Mouse (Mus musculus): ENCODE data around the gene Srp14. TPM values are rescaled to one million over a fixed set of nuclear protein-coding genes. Genes with fewer than 3 reads are reported as not detected.

Srp14 gene
- polyA plus RNA-seq, 1 experiment from 2014 or later: 175 TPM

DNA sequence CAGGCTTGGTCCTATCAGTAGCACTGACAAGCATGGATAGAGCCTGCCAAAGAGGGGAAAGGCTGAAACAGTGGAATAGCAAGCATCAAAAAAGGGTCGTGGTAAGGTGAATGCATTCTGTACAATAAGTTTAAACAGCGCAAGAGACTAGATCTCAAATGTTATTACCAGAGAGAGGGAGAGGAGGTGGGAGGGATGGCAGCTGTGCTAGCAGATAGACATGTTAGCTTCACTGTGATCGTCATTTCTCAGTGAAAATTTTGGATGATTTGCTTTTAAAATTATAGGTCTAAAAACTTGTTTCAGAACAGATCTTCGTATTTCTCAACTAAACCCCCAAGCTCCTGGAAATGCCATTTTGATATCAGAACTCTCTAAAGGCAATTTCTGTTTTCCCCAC, 36.8 kb downstream of the Srp14 start:
- 91% methylated on average over 4 of the region's 4 CpGs for WGBS
- Histone ChIP-seq H3K9me3 (ENCODE audit: control insufficient read depth, low read length) (no peaks in the 10 kb centered on the region), H3K4me2 (replicated peaks; ENCODE audit: low read depth) (no peak overlapping the region), H3K36me3 (ENCODE audit: control insufficient read depth, insufficient read depth, low read length) (0 out of 2 replicates have a peak, but pooled peaks cover 5% of the 10 kb centered on the region), H3K4me1 (replicated peaks; ENCODE audit: control insufficient read depth, insufficient read depth) (no peaks in the 10 kb centered on the region), H3K4me3 (ENCODE audit: low read depth, low read length) (no peak overlapping the region), H3K27ac (replicated peaks) (no peak overlapping the region), H3K27me3 (ENCODE audit: control insufficient read depth, insufficient read depth, low read length) (no peaks in the 10 kb centered on the region), H3K9ac (ENCODE audit: low read length) (no peak overlapping the region)
- TF ChIP-seq CTCF (IDR thresholded peaks at IDR 0.05; ENCODE audit: low read depth): no peak
- TF ChIP-seq EP300 (optimal IDR thresholded peaks at IDR 0.05): no peak
- ATAC-seq (ENCODE audit: low FRiP score, low TSS enrichment) (no peak), DNase-seq (ENCODE audit: low spot score) (no peak)

DNA sequence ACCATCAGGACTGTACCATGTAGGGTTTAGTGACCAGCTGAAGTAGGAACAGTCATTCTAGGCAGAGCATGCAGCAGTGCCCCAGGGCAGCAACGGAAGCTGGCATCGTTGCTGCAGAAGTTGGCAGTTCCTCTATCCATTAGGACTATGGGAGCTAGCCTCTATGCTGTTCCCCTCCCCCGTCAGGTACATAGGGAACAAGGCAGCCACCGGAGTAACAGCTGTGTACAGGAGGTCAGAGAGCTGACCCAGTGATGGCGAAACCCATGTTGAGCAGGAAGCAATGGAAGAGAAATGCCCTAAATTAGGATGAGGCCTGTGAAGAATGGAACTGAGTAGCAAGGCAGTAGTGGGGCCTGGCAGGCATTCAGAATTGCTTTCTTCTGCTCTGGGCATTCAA, 37.3 kb downstream of the Srp14 start:
- no peak for TF ChIP-seq EP300 (optimal IDR thresholded peaks at IDR 0.05)
- DNase-seq (ENCODE audit: low spot score) (no peak), ATAC-seq (ENCODE audit: low FRiP score, low TSS enrichment) (no peak)
- Histone ChIP-seq H3K4me2 (replicated peaks; ENCODE audit: low read depth) (no peak overlapping the region), H3K4me1 (replicated peaks; ENCODE audit: control insufficient read depth, insufficient read depth) (no peaks in the 10 kb centered on the region), H3K27ac (replicated peaks) (no peak overlapping the region), H3K9me3 (ENCODE audit: control insufficient read depth, low read length) (no peaks in the 10 kb centered on the region), H3K36me3 (ENCODE audit: control insufficient read depth, insufficient read depth, low read length) (0 out of 2 replicates have a peak, but pooled peaks cover 5% of the 10 kb centered on the region), H3K4me3 (ENCODE audit: low read depth, low read length) (no peak overlapping the region), H3K9ac (ENCODE audit: low read length) (no peak overlapping the region), H3K27me3 (ENCODE audit: control insufficient read depth, insufficient read depth, low read length) (no peaks in the 10 kb centered on the region)
- 74% methylated on average over 5 of the region's 5 CpGs for WGBS

DNA sequence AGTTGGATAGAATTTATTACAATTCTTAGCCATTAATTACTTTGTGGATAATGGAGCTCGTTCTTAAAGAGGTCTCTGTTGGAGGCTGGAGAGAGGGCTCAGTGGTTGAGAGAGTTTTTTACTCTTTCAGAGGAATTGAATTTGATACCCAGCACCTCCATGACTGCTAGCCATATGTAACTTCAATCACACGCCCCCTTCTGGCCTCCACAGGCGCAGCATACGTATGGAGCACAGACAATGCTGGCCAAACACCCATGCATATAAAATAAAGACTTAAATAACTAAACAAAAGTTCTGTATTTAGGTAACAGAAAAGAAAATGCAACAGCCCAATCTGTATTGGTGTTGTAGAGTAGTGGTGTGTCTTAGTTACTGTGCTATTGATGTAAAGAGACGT, 47.9 kb downstream of the Srp14 start:
- H3K27ac ChIP-seq (replicated peaks): no peak overlapping the region
- peaks cover 18% of the 10 kb centered on the region for H3K36me3 ChIP-seq (ENCODE audit: control insufficient read depth, insufficient read depth, low read length)
- WGBS: 69% methylated on average over 5 of the region's 5 CpGs
- H3K4me2 ChIP-seq (replicated peaks; ENCODE audit: low read depth): no peak overlapping the region
- TF ChIP-seq CTCF (IDR thresholded peaks at IDR 0.05; ENCODE audit: low read depth): peak; percentile 74
- no peak for TF ChIP-seq EP300 (optimal IDR thresholded peaks at IDR 0.05)
- H3K27me3 ChIP-seq (ENCODE audit: control insufficient read depth, insufficient read depth, low read length): no peaks in the 10 kb centered on the region
- ATAC-seq (ENCODE audit: low FRiP score, low TSS enrichment) (no peak), DNase-seq (ENCODE audit: low spot score) (peak; percentile 56)
- no peaks in the 10 kb centered on the region for H3K4me1 ChIP-seq (replicated peaks; ENCODE audit: control insufficient read depth, insufficient read depth)
- no peak overlapping the region for H3K9ac ChIP-seq (ENCODE audit: low read length)
- no peak overlapping the region for H3K4me3 ChIP-seq (ENCODE audit: low read depth, low read length)
- no peaks in the 10 kb centered on the region for H3K9me3 ChIP-seq (ENCODE audit: control insufficient read depth, low read length)

DNA sequence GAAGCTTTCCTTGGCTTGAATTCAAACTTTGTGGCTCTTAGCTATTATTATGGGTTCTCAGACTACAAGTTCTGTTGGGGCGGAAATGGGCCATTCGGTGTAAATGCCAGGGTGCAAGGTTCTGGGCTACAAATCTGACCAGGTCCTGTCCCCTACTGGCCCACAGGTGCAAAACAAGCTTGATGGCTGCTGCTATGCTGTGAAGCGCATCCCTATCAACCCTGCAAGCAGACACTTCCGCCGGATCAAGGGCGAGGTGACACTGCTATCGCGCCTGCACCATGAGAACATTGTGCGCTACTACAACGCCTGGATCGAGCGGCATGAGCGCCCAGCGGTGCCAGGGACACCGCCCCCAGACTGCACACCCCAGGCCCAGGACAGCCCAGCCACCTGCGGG, 48.9 kb downstream of the Srp14 start:
- TF ChIP-seq CTCF (IDR thresholded peaks at IDR 0.05; ENCODE audit: low read depth) (0 out of 2 replicates have a peak, but pooled peaks have one; percentile 7), EP300 (optimal IDR thresholded peaks at IDR 0.05) (no peak)
- H3K36me3 ChIP-seq (ENCODE audit: control insufficient read depth, insufficient read depth, low read length): peaks cover 14% of the 10 kb centered on the region
- no peaks in the 10 kb centered on the region for H3K9me3 ChIP-seq (ENCODE audit: control insufficient read depth, low read length)
- no peak overlapping the region for H3K4me3 ChIP-seq (ENCODE audit: low read depth, low read length)
- ATAC-seq (ENCODE audit: low FRiP score, low TSS enrichment): no peak
- H3K27me3 ChIP-seq (ENCODE audit: control insufficient read depth, insufficient read depth, low read length): no peaks in the 10 kb centered on the region
- no peak overlapping the region for H3K4me2 ChIP-seq (replicated peaks; ENCODE audit: low read depth)
- no peak overlapping the region for H3K27ac ChIP-seq (replicated peaks)
- H3K4me1 ChIP-seq (replicated peaks; ENCODE audit: control insufficient read depth, insufficient read depth): no peaks in the 10 kb centered on the region
- DNase-seq (ENCODE audit: low spot score): no peak
- WGBS: 81% methylated on average over 16 of the region's 16 CpGs
- H3K9ac ChIP-seq (ENCODE audit: low read length): no peak overlapping the region

DNA sequence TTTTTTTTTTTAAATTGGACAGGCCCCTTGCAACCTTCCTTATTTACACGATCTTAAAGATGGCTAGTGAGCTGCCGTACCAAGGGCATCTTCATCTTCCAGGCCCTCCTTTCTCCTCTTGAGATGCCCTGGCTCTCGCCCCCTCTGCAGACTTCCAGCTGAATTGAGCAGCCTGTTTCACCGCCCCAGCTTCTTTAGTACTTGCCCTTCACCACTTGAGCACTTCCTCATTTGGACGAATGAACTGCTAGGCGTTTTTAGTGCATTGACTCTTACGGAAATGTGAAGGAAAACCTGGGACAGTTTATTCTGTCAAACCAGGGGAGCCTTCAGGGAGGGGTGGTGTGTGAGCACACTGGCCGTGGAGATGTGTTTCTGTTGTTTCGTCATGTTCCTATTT, 50.2 kb downstream of the Srp14 start:
- DNase-seq (ENCODE audit: low spot score) (no peak), ATAC-seq (ENCODE audit: low FRiP score, low TSS enrichment) (no peak)
- WGBS: 77% methylated on average over 9 of the region's 9 CpGs
- Histone ChIP-seq H3K4me3 (ENCODE audit: low read depth, low read length) (no peak overlapping the region), H3K27me3 (ENCODE audit: control insufficient read depth, insufficient read depth, low read length) (no peaks in the 10 kb centered on the region), H3K36me3 (ENCODE audit: control insufficient read depth, insufficient read depth, low read length) (peaks cover 17% of the 10 kb centered on the region), H3K4me2 (replicated peaks; ENCODE audit: low read depth) (no peak overlapping the region), H3K9me3 (ENCODE audit: control insufficient read depth, low read length) (no peaks in the 10 kb centered on the region), H3K9ac (ENCODE audit: low read length) (no peak overlapping the region), H3K27ac (replicated peaks) (no peak overlapping the region), H3K4me1 (replicated peaks; ENCODE audit: control insufficient read depth, insufficient read depth) (no peaks in the 10 kb centered on the region)
- TF ChIP-seq EP300 (optimal IDR thresholded peaks at IDR 0.05): no peak

DNA sequence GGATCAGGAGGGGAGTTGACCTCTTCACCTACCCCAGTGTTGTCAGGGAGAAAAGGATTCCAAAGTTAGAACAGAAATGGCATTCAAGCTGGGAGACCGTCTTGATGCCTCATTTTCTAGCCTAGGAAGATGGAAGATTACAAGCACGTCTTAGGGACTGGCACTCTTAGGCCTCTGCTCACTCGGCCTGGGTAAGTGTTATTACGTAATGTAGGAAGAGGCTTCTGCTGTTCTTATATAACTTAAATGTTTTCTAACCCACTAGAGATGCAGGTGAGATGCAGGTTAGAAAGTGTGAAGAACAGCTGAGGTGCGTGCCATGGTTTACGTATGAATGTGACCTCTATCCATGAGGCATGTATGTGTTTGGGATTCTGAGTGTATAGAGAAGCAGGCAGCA, 51.2 kb downstream of the Srp14 start:
- Histone ChIP-seq H3K9ac (ENCODE audit: low read length) (no peak overlapping the region), H3K4me2 (replicated peaks; ENCODE audit: low read depth) (no peak overlapping the region), H3K27me3 (ENCODE audit: control insufficient read depth, insufficient read depth, low read length) (no peaks in the 10 kb centered on the region), H3K4me1 (replicated peaks; ENCODE audit: control insufficient read depth, insufficient read depth) (no peaks in the 10 kb centered on the region), H3K36me3 (ENCODE audit: control insufficient read depth, insufficient read depth, low read length) (peaks cover 17% of the 10 kb centered on the region), H3K9me3 (ENCODE audit: control insufficient read depth, low read length) (no peaks in the 10 kb centered on the region), H3K27ac (replicated peaks) (no peak overlapping the region), H3K4me3 (ENCODE audit: low read depth, low read length) (no peak overlapping the region)
- WGBS: 93% methylated on average over 6 of the region's 6 CpGs
- DNase-seq (ENCODE audit: low spot score) (no peak), ATAC-seq (ENCODE audit: low FRiP score, low TSS enrichment) (no peak)
- TF ChIP-seq CTCF (IDR thresholded peaks at IDR 0.05; ENCODE audit: low read depth) (no peak), EP300 (optimal IDR thresholded peaks at IDR 0.05) (no peak)

Other genes starting within 250 kb of the Srp14 start
- 0.07 and 0.17 TPM in 2 replicates for gene Fsip1, start 222.7 kb downstream of the Srp14 start, polyA plus RNA-seq (2015; fragmentation: Nextera tagmentation; extraction: Ambion mirVana)
- gene Gpr176, start 106.3 kb downstream of the Srp14 start, polyA plus RNA-seq (2015; fragmentation: Nextera tagmentation; extraction: Ambion mirVana): 0.28 and 0.39 TPM in 2 replicates
- 4.9 and 5.0 TPM in 2 replicates for gene Eif2ak4, start 91.1 kb downstream of the Srp14 start, polyA plus RNA-seq (2015; fragmentation: Nextera tagmentation; extraction: Ambion mirVana)
- 2.3 and 2.8 TPM in 2 replicates for gene Bmf, start 70.0 kb upstream of the Srp14 start, polyA plus RNA-seq (2015; fragmentation: Nextera tagmentation; extraction: Ambion mirVana)
- gene Bub1b, start 118.5 kb upstream of the Srp14 start, polyA plus RNA-seq (2015; fragmentation: Nextera tagmentation; extraction: Ambion mirVana): 9.8 and 11.4 TPM in 2 replicates
- gene Pak6, start 183.6 kb upstream of the Srp14 start, polyA plus RNA-seq (2015; fragmentation: Nextera tagmentation; extraction: Ambion mirVana): 3.7 and 5.3 TPM in 2 replicates
- 0.11 and 0.27 TPM in 2 replicates for gene Ankrd63, start 224.3 kb upstream of the Srp14 start, polyA plus RNA-seq (2015; fragmentation: Nextera tagmentation; extraction: Ambion mirVana)
- gene Plcb2, start 248.7 kb upstream of the Srp14 start, polyA plus RNA-seq (2015; fragmentation: Nextera tagmentation; extraction: Ambion mirVana): 0.58 and 0.64 TPM in 2 replicates

Data from stomach, postnatal 0 days (tissue).